Mouse (Mus musculus): ENCODE measurements around the gene Foxp1.

DNA sequence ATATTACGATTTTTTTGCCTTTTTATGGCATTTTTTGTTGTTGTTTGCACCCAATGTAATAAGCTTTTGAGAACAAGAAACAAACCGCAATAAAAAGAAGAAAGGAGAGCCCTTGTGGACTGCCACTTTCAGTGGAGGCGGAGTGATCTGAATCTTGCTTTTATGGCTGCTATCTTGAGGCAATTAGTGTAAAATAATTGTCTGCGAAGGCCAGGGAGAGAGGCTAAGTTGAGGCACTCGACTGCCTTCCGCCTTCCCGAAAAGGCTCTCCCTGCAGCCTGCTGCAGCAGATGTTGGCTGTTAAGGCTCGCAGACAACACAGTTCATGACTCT, 37.7 kb downstream of the Foxp1 start:
- TF ChIP-seq CTCF (IDR thresholded peaks at IDR 0.05; ENCODE audit: borderline replicate concordance, control insufficient read depth, extremely low read depth, insufficient read depth, low read length, poor library complexity) (no peak), POLR2A (IDR thresholded peaks at IDR 0.05; ENCODE audit: control insufficient read depth, extremely low read depth, insufficient read depth, low read length, poor library complexity) (no peak)
